Mouse (Mus musculus) hindlimb bud, embryonic 11.5 days (tissue): ENCODE results near the gene Spata5.

Experiments
- DNase-seq: peaks from one replicate; pipeline ENCODE4 v3.0.0-alpha.2; 2012; ENCODE audit warnings: low read depth, low spot score; ENCODE audit errors: extremely low spot score

The Spata5 gene

DNA sequence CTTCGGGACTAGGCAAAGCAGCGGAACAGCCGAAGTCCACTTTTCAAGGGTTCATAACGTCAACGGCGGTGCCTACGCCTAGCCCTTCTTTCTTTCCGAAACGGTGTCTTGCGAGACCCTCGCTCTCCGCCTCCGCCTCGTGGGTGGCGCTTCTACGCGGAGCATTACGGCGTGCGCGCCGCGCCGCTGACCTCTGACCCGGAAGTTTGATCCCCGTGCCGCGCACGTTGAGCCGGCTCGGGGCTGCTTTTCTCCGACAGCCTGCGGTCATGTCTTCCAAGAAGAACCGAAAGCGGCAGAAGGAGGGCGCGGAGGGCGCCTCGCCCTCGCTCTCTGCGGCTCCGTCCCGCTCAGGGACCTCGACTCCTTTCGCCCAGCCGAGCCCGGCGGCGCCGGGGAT lies 376 bp downstream of the Spata5 start, which contains the start of gene Nudt6:
Nudt6 (minus strand) TSS at position 140 of the 400 bp plus-strand sequence.
- DNase-seq, result peak; percentile 93

DNA sequence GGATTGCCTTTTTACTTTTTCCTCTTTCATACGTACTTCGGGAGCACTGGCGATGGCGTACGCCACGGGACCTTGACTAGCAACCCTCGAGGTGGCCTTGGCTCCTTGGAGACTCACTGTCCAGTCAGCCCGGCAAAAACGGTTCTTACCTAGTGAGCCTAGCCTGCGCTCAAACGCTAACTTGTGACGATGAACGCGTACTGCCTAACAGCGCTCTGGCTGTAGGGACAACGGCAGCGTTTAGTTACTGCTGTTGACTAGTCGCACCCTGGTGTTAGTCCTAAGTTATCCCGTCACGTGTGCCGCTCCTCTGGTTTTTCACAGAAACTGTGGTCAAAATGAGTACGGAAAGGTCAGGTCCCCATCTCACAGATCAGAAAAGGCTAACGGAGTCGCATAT lies 945 bp downstream of the Spata5 start:
- DNase-seq, result no peak

DNA sequence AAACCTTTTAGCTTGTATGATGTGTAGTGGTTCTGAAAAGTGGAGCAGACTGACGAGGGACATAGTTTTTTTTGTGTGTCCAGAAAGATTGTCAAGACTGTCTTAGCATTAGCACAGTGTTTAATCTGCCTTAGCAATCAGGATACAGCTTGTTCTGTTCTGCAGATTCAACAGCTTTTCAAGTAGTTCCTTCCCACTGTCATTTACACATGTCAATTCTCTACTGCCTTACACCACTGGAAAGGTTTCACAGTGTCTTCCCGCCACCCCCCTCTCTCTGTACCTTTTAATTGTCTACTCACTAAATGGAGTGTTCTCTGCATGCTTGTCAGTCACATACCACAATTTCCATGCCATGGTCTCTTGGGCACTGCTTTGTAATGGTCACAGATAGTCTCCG lies 1.5 kb downstream of the Spata5 start:
- DNase-seq, result no peak

- no peak for DNase-seq
Observed at GRCm38 (mm10) chr3:37426069-37426468, 6.4 kb downstream of the Spata5 start.

- DNase-seq, result no peak
Observed at GRCm38 (mm10) chr3:37430359-37430758, 10.7 kb downstream of the Spata5 start.

DNA sequence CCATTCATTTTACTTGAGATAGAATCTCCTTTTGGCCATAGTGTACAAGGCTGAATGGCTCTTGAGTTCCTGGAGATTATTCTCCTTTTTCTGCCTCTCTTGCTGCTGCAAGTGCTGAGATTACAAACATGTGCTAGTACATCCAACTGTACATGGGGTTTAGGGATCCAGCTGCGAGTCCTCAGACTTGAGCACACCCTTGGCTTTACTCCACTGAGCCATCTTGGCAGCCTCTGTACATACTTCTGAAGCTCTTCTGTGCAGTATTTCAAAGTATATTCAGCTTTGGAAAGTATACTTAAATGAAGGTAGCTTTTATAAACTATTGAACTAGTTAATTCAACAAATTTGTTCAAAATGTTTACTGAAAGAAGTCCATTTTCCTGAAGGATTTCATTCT lies 20.1 kb downstream of the Spata5 start:
- DNase-seq, result no peak

GRCm38 (mm10) chr3:37443409-37443808 lies 23.7 kb downstream of the Spata5 start:
- no peak for DNase-seq

DNA sequence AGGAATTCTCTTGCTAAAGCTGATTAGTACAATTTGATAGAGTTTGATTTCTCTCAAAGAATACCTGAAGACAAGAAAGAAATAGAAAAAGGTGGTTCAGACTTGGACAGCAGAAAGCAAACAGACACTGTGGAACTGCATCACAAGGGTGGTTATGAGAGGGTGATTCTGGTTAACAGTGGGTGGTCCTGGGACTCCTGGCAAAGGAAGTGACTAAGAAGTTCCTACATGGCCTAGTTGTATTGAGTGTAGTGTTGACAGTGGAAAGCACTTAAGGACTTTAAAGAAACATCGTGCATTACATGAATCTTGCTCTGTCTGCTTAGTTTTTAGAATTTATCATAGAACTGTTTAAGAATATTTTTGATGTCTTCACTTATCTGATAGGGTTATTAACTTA lies 36.3 kb downstream of the Spata5 start:
- DNase-seq, result no peak

DNA sequence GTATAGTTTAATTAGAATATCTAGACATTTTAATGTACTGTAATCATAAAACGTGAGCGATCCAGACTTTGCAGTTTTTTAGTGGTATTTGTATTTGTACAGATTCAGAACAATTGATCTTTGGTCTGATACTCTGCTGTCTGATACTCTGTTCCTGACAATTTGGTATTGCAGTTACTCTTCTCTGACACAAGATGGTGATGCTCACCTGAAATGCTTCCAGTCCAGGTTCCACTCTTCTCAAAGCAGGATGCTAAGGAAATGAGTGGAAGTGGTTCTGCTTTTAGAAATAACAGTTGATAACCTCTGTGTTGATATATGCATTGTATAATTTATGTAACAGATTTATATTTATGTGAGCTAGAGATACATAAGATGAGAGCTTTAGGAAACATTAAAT lies 48.5 kb downstream of the Spata5 start:
- no peak for DNase-seq

DNA sequence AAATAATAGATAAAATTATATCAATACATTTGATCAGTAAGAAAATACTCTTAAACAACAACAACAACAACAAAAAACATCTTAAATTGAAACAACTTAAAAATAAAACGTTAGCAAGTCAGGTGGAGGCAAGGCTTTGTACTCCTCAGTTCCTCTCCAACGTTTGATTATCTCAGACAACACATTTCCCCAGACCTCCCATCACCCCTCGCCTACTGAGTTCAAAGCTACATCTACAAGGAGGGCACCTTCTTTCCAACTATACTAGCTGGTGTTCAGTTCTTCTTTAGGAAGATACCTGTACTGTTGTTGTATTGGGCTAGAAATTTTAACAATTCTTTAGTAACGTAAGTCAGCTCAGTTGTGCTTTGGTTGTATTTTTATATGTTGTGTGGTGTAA lies 49.7 kb downstream of the Spata5 start:
- DNase-seq, result no peak

DNA sequence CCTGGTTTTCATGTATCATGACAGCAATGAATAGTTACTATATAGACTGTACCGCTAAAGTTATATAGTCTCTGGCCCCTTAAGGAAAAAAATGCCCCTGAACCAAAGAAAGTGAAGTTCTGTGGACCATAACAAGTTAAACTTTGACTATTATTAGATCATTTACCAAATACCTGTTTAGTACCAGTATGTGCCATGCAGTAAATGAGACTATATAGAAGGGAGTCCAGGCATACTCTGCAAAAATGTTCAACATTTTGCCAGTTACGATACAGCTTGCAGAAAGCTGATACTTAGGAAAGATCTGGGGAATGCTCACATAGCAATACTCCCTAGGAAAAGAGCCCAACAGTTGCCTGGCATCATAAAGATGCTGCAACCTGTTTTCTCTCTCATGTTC lies 51.2 kb downstream of the Spata5 start:
- DNase-seq, result no peak

GRCm38 (mm10) chr3:37472461-37472860 lies 52.8 kb downstream of the Spata5 start:
- DNase-seq, result no peak

DNA sequence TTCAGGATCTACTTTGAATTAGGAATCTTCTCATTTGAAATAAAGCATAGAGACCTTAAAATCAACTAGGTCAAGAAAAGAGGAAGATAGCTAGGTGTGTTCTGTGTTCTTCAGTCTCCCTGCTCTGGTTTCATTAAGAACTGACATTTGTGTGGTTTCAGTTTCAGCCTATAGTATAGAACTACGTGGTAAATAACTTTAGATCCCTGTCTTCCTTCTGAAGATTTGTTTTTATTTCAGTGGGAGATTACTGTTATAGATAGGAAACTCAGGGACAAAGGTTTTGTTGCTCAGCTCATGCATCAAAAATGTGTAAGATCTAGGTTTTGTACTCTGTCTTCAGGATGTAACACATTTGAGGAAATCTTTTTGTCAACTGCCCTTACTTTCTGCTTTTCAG lies 56.8 kb downstream of the Spata5 start:
- DNase-seq, result no peak

GRCm38 (mm10) chr3:37477438-37478188 lies 57.9 kb downstream of the Spata5 start:
- DNase-seq, result no peak

DNA sequence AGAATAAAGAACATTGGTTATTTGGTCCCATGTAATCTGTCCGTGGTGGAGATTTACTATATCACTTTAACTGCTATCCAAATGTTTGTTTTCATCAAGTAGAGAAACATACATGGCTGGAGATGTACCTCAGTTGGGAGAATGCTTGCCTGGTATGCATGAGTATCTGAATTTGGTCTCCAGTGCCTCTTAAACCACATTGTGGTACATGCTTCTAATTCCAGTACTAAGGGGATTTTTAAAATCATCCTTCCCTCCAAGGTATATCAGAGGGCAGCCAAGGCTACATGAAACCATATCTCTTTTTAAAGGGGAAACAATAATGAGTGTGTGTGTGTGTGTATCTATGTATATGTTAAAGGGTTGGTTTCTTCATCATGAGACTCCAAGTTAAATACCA lies 60.1 kb downstream of the Spata5 start:
- DNase-seq, result no peak

GRCm38 (mm10) chr3:37481295-37481694 lies 61.6 kb downstream of the Spata5 start:
- no peak for DNase-seq

DNA sequence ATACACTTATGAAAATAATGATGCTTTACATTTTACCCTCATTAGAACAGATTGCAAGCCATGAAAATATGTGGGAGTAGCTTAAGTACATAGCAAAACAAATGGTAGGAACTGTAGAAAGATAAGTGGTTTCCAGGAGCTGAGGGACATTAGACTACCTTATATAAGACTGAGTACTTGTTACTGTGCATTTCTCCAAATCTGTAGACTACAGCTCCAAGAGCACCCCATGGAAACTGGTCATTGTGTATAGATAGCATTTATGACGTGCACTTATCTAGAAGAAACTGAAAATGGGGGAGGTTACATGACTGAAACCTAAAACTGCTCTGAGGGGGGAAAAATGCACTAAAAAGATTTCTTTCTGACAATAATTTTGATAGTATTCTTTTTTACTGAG lies 63.0 kb downstream of the Spata5 start:
- DNase-seq, result no peak

- no peak for DNase-seq
Observed at GRCm38 (mm10) chr3:37483709-37484265, 64.1 kb downstream of the Spata5 start.

GRCm38 (mm10) chr3:37487639-37488038 lies 67.9 kb downstream of the Spata5 start:
- DNase-seq, result no peak

DNA sequence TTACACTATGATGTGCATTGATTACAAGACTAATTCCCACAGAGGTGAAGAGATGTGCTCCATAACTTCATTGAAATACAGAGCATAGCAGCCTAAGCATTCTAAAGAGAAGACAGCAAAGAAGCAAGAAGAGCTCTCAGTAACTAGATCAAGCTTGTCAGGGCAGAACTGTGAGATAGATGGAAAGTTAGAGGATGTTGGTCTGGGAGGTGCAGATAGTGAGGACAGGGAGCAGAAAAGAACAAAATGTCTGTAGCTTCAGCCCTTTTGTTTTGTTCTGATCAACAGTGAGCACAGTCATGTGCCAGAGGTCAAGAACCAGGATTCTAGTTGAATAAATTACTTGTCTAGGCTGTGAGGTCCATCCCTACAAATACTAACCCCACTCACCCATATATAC lies 68.5 kb downstream of the Spata5 start:
- no peak for DNase-seq

DNA sequence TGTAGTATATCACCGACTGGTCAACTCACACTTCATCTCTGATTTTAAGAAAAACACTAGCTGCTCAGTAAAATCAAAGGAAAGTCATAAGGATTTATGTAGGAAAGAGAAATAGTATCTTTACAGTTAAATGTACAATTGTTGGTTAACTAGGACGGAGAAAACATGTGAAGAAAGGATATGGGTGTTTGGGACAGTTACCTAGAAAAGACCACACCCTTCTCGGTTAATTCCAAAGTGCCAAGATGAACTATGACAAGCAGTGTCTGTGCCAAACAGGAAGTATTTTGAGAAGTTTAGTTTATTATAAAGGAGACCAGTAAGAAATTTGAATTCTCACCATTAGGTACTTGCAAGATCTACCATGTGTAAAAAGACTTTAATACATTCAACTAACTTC lies 70.3 kb downstream of the Spata5 start:
- no peak for DNase-seq

DNA sequence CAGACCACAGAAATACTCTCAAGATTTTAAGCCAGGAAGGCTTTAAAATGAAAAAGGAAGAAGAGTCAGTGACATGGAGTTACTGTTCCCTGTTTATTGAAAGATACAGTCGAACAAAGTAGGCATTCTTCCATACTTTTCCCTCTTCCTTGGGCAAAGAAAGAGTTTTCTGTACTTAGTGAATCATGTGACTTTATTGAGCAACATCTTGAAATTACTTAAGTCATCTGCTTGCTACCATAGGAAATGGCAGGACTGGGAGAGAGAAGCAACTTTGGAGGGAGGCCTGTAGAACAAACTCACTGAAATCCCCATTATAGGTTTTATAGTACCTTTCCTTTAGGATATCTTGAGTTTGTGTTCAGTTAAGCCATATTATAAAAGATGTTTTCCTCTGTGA lies 81.2 kb downstream of the Spata5 start:
- no peak for DNase-seq

DNA sequence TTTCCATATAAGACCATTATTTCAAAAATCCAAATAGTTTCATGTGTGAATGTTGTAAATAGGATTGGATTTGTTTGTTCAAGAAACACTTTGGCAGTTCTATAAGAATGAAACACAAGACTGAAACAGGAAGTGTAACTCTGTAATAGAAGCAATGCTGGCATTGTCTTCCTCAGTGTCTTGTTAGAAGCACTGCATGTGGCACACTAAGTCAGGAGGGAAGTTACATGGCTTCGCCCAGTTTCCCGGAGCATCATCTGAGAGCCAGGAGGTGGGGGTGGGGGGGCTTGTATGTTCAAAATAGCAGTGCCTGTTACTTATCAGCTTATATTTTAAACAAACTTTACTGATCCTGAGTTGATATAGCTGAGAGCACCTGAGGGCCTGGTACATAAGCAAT lies 82.9 kb downstream of the Spata5 start:
- DNase-seq, result no peak
